Mouse (Mus musculus) hindbrain, embryonic 10.5 days (tissue): ENCODE measurements around the gene Ucn. TPM values are rescaled to one million over a fixed set of nuclear protein-coding genes. Genes with fewer than 3 reads are reported as not detected.

Experiments used
- DNase-seq: peaks from one replicate; pipeline ENCODE4 v3.0.0-alpha.2; 2017; ENCODE audit warnings: low spot score
- H3K27ac ChIP-seq: fragments of 300-500 bp; sonication (generic); 2 replicates; pipeline ENCODE4 v1.5.1; 2016; ENCODE audit warnings: mild to moderate bottlenecking, moderate library complexity
- H3K27me3 ChIP-seq: fragments of 300-500 bp; sonication (generic); 2 replicates; pipeline ENCODE4 v1.6.1; 2016; ENCODE audit warnings: mild to moderate bottlenecking; ENCODE audit not compliant: poor library complexity, insufficient read depth, severe bottlenecking
- H3K36me3 ChIP-seq: fragments of 300-500 bp; sonication (generic); 2 replicates; pipeline ENCODE4 v1.6.1; 2016; ENCODE audit warnings: mild to moderate bottlenecking, moderate library complexity
- H3K4me1 ChIP-seq: fragments of 300-500 bp; sonication (generic); replicated peaks from 2 replicates; pipeline ENCODE4 v1.6.1; 2016; ENCODE audit warnings: mild to moderate bottlenecking
- H3K4me3 ChIP-seq: fragments of 300-500 bp; sonication (generic); 2 replicates; pipeline ENCODE4 v1.5.1; 2016; ENCODE audit warnings: mild to moderate bottlenecking, moderate library complexity
- H3K9me3 ChIP-seq: fragments of 300-500 bp; sonication (generic); 2 replicates; pipeline ENCODE4 v1.6.1; 2016; ENCODE audit warnings: mild to moderate bottlenecking, moderate library complexity
- WGBS: fragments of 180-500 bp; shearing (Covaris S2); methylation state at CpG from one replicate; pipeline ENCODE4 v1.1.7; 2016; 5-methylcytosine and 5-hydroxymethylcytosine counted together
- polyA plus RNA-seq: library from polyadenylated mRNA; unstranded; fragments of >200 nt; fragmentation: Nextera tagmentation; extraction: Ambion mirVana; gene quantifications from 2 replicates; pipeline ENCODE4 v1.2.1, GENCODE M21; 2016

Gene Ucn
- polyA plus RNA-seq, 1 experiment from 2014 or later, result not detected

DNA sequence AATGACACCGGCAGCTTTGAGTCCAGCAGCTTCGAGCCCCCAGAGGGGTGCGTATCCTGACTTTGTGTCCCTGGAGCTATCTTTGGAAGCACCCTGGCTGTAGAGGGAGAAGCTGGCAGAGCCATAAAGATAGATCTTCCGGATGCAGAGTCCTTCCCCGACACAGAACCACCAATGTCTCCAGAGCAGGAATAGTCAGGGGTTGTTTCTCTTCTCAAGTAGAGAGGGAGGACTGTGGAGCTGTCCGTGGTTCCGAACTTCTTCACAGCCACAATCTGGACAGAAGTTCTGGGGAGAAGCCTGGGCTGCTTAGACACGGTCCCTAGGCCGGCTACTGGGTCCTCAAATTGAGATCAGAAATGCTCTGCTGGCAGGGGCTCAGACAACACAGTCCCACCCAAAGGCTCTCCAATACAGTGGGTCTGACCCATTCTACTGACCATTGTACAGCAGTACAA lies 368 bp upstream of the Ucn start:
- Histone ChIP-seq H3K9me3 (no peaks in the 10 kb centered on the region), H3K27me3 (peaks cover 63% of the 10 kb centered on the region), H3K4me3 (peak overlapping the region; percentile 47), H3K4me1 (peaks cover 30% of the 10 kb centered on the region), H3K27ac (no peak overlapping the region), H3K36me3 (peaks cover 21% of the 10 kb centered on the region)
- peak; percentile 25 for DNase-seq
- WGBS, result 14% methylated on average over 9 of the region's 9 CpGs

GRCm38 (mm10) chr5:31137658-31138057 lies 971 bp downstream of the Ucn start:
- Histone ChIP-seq H3K4me3 (peak overlapping the region; percentile 47), H3K9me3 (no peaks in the 10 kb centered on the region), H3K4me1 (peaks cover 30% of the 10 kb centered on the region), H3K27me3 (peaks cover 70% of the 10 kb centered on the region), H3K36me3 (peaks cover 11% of the 10 kb centered on the region), H3K27ac (no peak overlapping the region)
- under 1% methylated on average over 13 of the region's 13 CpGs for WGBS
- DNase-seq, result peak; percentile 35

DNA sequence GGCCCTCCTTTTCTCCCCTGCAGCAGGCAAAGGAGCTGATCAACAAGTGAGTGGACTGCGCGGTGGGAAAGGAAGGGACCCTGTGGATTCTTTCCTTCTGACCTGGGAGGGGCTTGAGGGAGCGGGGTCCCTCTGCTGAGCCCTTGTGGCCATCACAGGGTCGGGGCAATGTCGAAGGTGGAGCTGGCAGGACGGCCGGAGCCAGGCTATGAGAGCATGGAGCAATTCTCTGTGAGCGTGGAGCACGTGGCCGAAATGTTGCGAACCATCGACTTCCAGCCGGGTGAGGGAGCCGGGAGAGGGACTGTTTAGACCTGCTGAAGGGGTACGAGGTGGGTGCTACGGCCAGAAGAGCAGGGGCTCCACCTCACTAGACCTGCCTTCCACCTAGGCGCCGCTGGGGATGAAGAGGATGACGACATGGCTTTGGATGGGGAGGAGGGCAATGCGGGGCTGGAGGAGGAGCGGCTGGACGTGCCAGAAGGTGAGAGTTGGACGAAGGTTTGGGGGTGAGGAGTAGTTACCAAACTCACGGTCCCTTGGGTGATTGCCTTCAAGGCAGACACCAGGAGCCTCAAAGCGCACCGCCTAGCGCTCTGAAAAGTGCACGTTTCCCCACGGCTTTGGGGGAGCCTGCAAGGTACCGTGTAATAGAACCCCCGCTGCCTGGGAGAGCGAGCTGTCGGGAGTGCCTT lies 1.8 kb downstream of the Ucn start:
- H3K27me3 ChIP-seq, result peaks cover 74% of the 10 kb centered on the region
- peaks cover 8% of the 10 kb centered on the region for H3K36me3 ChIP-seq
- peaks cover 30% of the 10 kb centered on the region for H3K4me1 ChIP-seq
- no peaks in the 10 kb centered on the region for H3K9me3 ChIP-seq
- DNase-seq, result peak; percentile 31
- under 1% methylated on average over 33 of the region's 33 CpGs for WGBS
- H3K4me3 ChIP-seq, result peak overlapping the region; percentile 47
- H3K27ac ChIP-seq, result no peak overlapping the region

DNA sequence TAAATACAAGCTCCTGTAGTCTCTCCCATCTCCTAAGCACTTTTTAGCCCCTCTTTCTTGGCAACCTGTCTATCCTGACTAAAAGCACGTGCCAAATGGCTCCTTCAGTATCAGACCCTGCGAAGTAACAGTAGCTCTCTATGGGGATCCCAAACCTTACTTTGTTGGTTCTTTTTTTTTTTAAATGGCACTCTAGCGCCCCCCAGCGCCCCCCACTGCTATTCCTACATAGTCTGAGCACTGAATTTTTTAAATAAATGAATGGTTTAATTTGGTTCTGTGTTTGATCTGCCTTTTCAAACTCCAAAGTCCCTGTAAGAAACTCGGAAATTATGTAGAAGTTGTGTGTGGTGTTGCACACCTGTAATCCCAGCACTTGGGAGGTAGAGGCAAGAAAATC lies 12.6 kb downstream of the Ucn start:
- Histone ChIP-seq H3K9me3 (no peaks in the 10 kb centered on the region), H3K4me3 (no peak overlapping the region), H3K4me1 (no peaks in the 10 kb centered on the region), H3K27me3 (no peaks in the 10 kb centered on the region), H3K27ac (no peak overlapping the region), H3K36me3 (no peaks in the 10 kb centered on the region)
- DNase-seq, result no peak
- WGBS, result 40% methylated on average over 5 of the region's 5 CpGs

DNA sequence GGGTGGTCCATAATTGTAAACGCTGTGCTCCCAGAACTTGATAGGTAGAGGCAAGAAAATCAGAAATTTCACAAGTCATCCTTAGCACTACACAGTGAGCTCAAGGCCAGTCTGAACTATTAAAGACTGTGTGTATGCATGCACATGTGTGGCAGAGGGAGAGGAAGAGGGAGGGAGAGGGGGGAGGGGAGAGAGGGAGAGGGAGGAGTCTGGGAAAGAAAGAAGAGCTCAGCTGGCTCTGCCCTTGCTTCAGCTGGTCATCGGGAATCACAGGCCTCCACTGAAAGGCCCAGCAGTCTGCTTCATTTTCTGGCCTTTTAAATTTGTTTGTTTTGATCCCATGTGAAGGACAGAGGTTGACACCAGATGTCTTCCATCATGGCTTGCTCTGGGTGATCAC lies 15.1 kb downstream of the Ucn start:
- H3K4me3 ChIP-seq, result no peak overlapping the region
- no peaks in the 10 kb centered on the region for H3K27me3 ChIP-seq
- 40% methylated on average over 2 of the region's 2 CpGs for WGBS
- no peak for DNase-seq
- H3K4me1 ChIP-seq, result no peaks in the 10 kb centered on the region
- no peaks in the 10 kb centered on the region for H3K9me3 ChIP-seq
- H3K36me3 ChIP-seq, result no peaks in the 10 kb centered on the region
- no peak overlapping the region for H3K27ac ChIP-seq

DNA sequence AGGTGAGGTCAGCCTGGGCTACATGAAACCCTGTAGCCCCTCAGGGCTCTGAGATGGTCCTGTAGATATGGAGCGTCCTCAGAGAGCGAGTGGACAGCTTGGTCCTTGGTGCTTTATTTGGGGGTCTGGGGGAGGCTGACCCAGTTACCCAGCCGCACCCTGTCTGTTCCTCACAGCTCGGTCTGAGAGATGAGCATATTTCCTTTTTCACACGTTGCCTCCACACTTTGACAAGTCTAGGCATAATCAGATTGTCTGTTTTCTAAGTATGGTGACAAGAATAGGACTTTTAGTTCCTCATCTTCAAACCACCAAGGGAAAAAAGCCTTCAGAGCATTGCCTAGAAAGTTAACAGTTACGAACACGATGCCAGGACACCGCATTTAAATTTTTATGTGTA lies 17.5 kb downstream of the Ucn start:
- Histone ChIP-seq H3K4me1 (no peaks in the 10 kb centered on the region), H3K36me3 (no peaks in the 10 kb centered on the region), H3K27ac (no peak overlapping the region), H3K27me3 (peaks cover 9% of the 10 kb centered on the region; the same call in 1 of the 2 replicates), H3K4me3 (no peak overlapping the region), H3K9me3 (no peaks in the 10 kb centered on the region)
- DNase-seq, result no peak
- 84% methylated on average over 8 of the region's 8 CpGs for WGBS

- peaks cover 9% of the 10 kb centered on the region; the same call in 1 of the 2 replicates for H3K27me3 ChIP-seq
- no peaks in the 10 kb centered on the region for H3K9me3 ChIP-seq
- H3K36me3 ChIP-seq, result no peaks in the 10 kb centered on the region
- DNase-seq, result no peak
- 28% methylated on average over 10 of the region's 10 CpGs for WGBS
- no peak overlapping the region for H3K27ac ChIP-seq
- H3K4me1 ChIP-seq, result no peaks in the 10 kb centered on the region
- no peak overlapping the region for H3K4me3 ChIP-seq
These were observed 21.7 kb downstream of the Ucn start for GRCm38 (mm10) chr5:31116912-31117311.

- DNase-seq, result no peak
- no peak within 1 kb of the TSS for H3K4me3 ChIP-seq
- H3K9me3 ChIP-seq, result no peaks in the 10 kb centered on the region
- no peak within 1 kb of the TSS for H3K27ac ChIP-seq
- H3K36me3 ChIP-seq, result no peaks in the 10 kb centered on the region
- no peaks in the 10 kb centered on the region for H3K4me1 ChIP-seq
- 39% methylated on average over 3 of the region's 3 CpGs for WGBS
- peaks cover 9% of the 10 kb centered on the region; the same call in 1 of the 2 replicates for H3K27me3 ChIP-seq
These were observed 22.3 kb downstream of the Ucn start, which contains the start of gene Trim54 for GRCm38 (mm10) chr5:31116354-31116753. Gene Trim54, plus strand, starts transcription at chr5:31116712.

DNA sequence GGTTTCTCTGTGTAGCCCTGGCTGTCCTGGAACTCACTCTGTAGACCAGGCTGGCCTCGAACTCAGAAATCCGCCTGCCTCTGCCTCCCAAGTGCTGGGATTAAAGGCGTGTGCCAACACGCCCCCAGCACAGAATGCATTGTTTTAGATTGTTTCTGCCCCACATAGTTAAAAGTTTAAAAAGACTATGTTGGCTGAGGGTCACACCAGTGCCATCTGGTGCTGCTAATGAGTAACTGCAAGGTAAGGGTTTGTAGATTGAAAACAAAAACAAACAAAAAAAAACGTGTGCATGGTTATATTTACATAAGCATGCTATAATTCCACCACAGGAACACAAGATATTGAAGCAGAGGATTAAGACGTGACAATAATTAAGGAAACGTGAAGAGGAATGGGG lies 27.8 kb downstream of the Ucn start:
- peaks cover 3% of the 10 kb centered on the region; the same call in 1 of the 2 replicates for H3K27me3 ChIP-seq
- H3K9me3 ChIP-seq, result no peaks in the 10 kb centered on the region
- no peaks in the 10 kb centered on the region for H3K4me1 ChIP-seq
- WGBS, result 39% methylated on average over 7 of the region's 7 CpGs
- DNase-seq, result no peak
- H3K27ac ChIP-seq, result no peak overlapping the region
- H3K36me3 ChIP-seq, result no peaks in the 10 kb centered on the region
- H3K4me3 ChIP-seq, result no peak overlapping the region

DNA sequence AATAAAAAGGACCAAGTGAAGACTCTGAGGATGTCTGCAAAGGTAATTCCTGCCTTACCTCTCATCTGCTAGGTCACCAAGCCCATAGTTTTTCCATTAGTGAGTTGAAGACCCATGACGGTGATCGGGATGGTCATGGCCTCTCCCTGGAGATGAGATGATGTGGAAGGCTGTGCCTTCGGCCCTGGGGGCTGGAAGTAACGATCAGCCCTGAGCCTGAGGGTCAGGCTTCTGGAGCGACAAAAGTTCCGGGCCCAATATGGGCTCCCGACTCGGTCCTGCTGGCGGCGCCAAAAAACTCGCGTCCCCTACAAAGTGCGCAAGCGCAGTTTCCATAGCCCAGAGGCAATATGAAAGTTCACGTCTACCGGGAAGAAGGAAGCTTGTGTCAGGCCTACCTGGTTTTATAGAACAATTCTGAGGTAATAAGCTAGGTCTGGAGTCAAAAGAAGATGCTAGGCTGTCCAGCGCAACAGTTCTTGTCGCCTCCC lies 30.6 kb downstream of the Ucn start, which contains the start of gene Slc30a3:
Gene Slc30a3 (minus strand): TSS at position 238 of the 491 bp plus-strand sequence.
- 91% methylated on average over 18 of the region's 18 CpGs for WGBS
- Histone ChIP-seq H3K4me1 (no peaks in the 10 kb centered on the region), H3K4me3 (no peak within 1 kb of the TSS), H3K27me3 (peaks cover 3% of the 10 kb centered on the region; the same call in 1 of the 2 replicates), H3K9me3 (no peaks in the 10 kb centered on the region), H3K36me3 (no peaks in the 10 kb centered on the region), H3K27ac (no peak within 1 kb of the TSS)
- no peak for DNase-seq

DNA sequence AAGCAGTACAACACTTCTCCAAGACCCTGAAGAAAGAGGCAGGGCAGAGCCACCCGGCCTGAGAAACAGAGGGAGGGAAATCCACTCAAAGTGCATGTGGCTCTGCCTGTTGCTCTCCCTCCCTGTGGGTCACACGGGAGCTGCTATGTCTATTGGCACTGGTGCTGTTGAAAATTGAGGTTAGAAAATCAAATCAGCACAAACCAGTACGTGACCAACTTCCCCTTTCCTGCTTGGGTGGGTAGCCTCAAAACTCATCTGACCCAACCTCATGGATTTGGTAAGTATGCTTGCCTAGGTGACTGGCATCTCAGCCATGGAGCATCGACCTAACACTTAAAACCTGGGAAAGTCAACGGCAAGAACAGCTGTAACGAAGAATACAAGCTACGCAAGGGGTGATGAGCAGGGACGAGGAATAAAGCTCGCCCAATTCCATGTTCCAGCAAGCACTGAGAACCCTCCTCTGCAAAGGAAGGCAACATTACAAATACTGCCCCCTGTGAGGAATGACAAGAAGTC lies 32.8 kb downstream of the Ucn start, which contains the start of gene Dnajc5g:
Gene Dnajc5g (plus strand): TSS at position 472 of the 522 bp plus-strand sequence.
- peaks cover 3% of the 10 kb centered on the region; the same call in 1 of the 2 replicates for H3K27me3 ChIP-seq
- no peak for DNase-seq
- H3K27ac ChIP-seq, result no peak within 1 kb of the TSS
- no peak within 1 kb of the TSS for H3K4me3 ChIP-seq
- 84% methylated on average over 9 of the region's 9 CpGs for WGBS
- no peaks in the 10 kb centered on the region for H3K36me3 ChIP-seq
- H3K4me1 ChIP-seq, result no peaks in the 10 kb centered on the region
- no peaks in the 10 kb centered on the region for H3K9me3 ChIP-seq

GRCm38 (mm10) chr5:31095711-31096480 lies 42.7 kb downstream of the Ucn start:
- 26% methylated on average over 11 of the region's 11 CpGs for WGBS
- Histone ChIP-seq H3K27ac (no peak overlapping the region), H3K4me1 (peaks cover 39% of the 10 kb centered on the region), H3K9me3 (no peaks in the 10 kb centered on the region), H3K36me3 (no peaks in the 10 kb centered on the region), H3K4me3 (peak overlapping the region; percentile 47), H3K27me3 (peaks cover 87% of the 10 kb centered on the region)
- DNase-seq, result no peak
